In genomic region chr12:34529165-34529545, GRCm38 (mm10) we compare ENCODE assay signal across 8 mouse cellular contexts.
DNase-seq lines count a peak whose midpoint lies in the region; ATAC-seq and TF ChIP-seq lines count a peak whose summit lies in the region.

No protein-coding gene starts in this region.

- TF ChIP-seq POLR2A in cortical plate, adult 2 months (IDR thresholded peaks at IDR 0.05; ENCODE audit: extremely low read depth, insufficient read depth, low read length) = 0 out of 2 replicates have a peak, but pooled peaks have one; percentile 21
- TF ChIP-seq POLR2A in limb, embryonic 14.5 days (IDR thresholded peaks at IDR 0.05; ENCODE audit: borderline replicate concordance, extremely low read depth, insufficient read depth, insufficient read length) = no peak

- H3K9me3 ChIP-seq in kidney, postnatal 0 days (replicated peaks; ENCODE audit: low read length) = no peaks in the 10 kb centered on the region
- H3K9me3 ChIP-seq in limb, embryonic 14.5 days (ENCODE audit: control insufficient read depth, low read length) = no peaks in the 10 kb centered on the region

- H3K9ac ChIP-seq in kidney, postnatal 0 days (ENCODE audit: low read depth, low read length) = no peak overlapping the region
- H3K9ac ChIP-seq in limb, embryonic 14.5 days (ENCODE audit: low read depth, low read length, severe bottlenecking) = no peak overlapping the region

- peak; percentile 65 for DNase-seq in kidney, postnatal 0 days (ENCODE audit: low spot score)
- DNase-seq in kidney, adult 18-20 months = no peak
- peak; percentile 24 for DNase-seq in heart, postnatal 4 days
- peak; percentile 38 for DNase-seq in limb, embryonic 14.5 days (ENCODE audit: low spot score)
- DNase-seq in spleen, adult 12 weeks (ENCODE audit: low spot score) = no peak
- no peak for DNase-seq in Muller cell, postnatal 12 days (ENCODE audit: inconsistent ontology term)
- no peak for DNase-seq in urinary bladder, postnatal 14 days (ENCODE audit: low spot score)

- ATAC-seq in kidney, postnatal 0 days (replicated peaks; ENCODE audit: low FRiP score, low read depth) = no peak
- no peak for ATAC-seq in limb, embryonic 14.5 days (ENCODE audit: low FRiP score, low read depth)

- TF ChIP-seq CTCF in kidney, postnatal 0 days (IDR thresholded peaks at IDR 0.05; ENCODE audit: low read depth) = no peak
- TF ChIP-seq CTCF in cortical plate, adult 2 months (IDR thresholded peaks at IDR 0.05; ENCODE audit: extremely low read depth, insufficient read depth, low read length) = no peak

- no peak overlapping the region for H3K4me3 ChIP-seq in kidney, postnatal 0 days (replicated peaks; ENCODE audit: low read depth, low read length)
- H3K4me3 ChIP-seq in cortical plate, adult 2 months (ENCODE audit: insufficient read depth, low read length) = no peak overlapping the region; the same call in 1 of the 2 replicates
- no peak overlapping the region for H3K4me3 ChIP-seq in limb, embryonic 14.5 days (replicated peaks; ENCODE audit: low read length)

- 0 out of 2 replicates have a peak, but pooled peaks cover 5% of the 10 kb centered on the region for H3K4me1 ChIP-seq in kidney, postnatal 0 days (replicated peaks; ENCODE audit: insufficient read depth, low read length)
- peaks cover 2% of the 10 kb centered on the region for H3K4me1 ChIP-seq in cortical plate, adult 2 months (ENCODE audit: control insufficient read depth, insufficient read depth, low read length)
- H3K4me1 ChIP-seq in limb, embryonic 14.5 days (ENCODE audit: control insufficient read depth, insufficient read depth, low read length) = peaks cover 9% of the 10 kb centered on the region; the same call in 1 of the 2 replicates

- peak overlapping the region; percentile 44 for H3K4me2 ChIP-seq in kidney, postnatal 0 days (ENCODE audit: low read length)
- H3K4me2 ChIP-seq in limb, embryonic 14.5 days (replicated peaks; ENCODE audit: low read depth, low read length, severe bottlenecking) = 0 out of 2 replicates have a peak overlapping the region, but pooled peaks have one; percentile 18

- H3K27me3 ChIP-seq in kidney, postnatal 0 days (ENCODE audit: insufficient read depth, low read length) = no peaks in the 10 kb centered on the region
- H3K27me3 ChIP-seq in limb, embryonic 14.5 days (ENCODE audit: control insufficient read depth, insufficient read depth, low read length) = no peaks in the 10 kb centered on the region

- no peaks in the 10 kb centered on the region for H3K36me3 ChIP-seq in kidney, postnatal 0 days (ENCODE audit: insufficient read depth, low read length)
- H3K36me3 ChIP-seq in limb, embryonic 14.5 days (ENCODE audit: control insufficient read depth, insufficient read depth, low read length) = no peaks in the 10 kb centered on the region

- peak overlapping the region; percentile 42 for H3K27ac ChIP-seq in kidney, postnatal 0 days
- H3K27ac ChIP-seq in cortical plate, adult 2 months (ENCODE audit: insufficient read depth, low read length) = peak overlapping the region; percentile 43; the same call in 1 of the 2 replicates
- peak overlapping the region; percentile 44; the same call in 1 of the 2 replicates for H3K27ac ChIP-seq in limb, embryonic 14.5 days (replicated peaks; ENCODE audit: low read depth, low read length)

- WGBS in kidney, postnatal 0 days = 25% methylated on average over 3 of the region's 3 CpGs
- WGBS in limb, embryonic 14.5 days = 33% methylated on average over 3 of the region's 3 CpGs

Comparison
In these comparisons a context has a peak if more than half of its experiments do, and no peak if none do; other contexts are left out.
1. DNase-seq: peak in kidney, postnatal 0 days (single experiment), heart, postnatal 4 days (single experiment) and limb, embryonic 14.5 days (single experiment); none in kidney, adult 18-20 months (single experiment), spleen, adult 12 weeks (single experiment), Muller cell, postnatal 12 days (single experiment) and urinary bladder, postnatal 14 days (single experiment).
2. Peak in every context shown above with its lines, with median percentiles within 50 percentile points of each other: H3K27ac ChIP-seq.